Mouse (Mus musculus) thymus, adult 2 months (tissue): ENCODE measurements around the gene Mrgpre.

ENCODE experiments used
- CTCF ChIP-seq: fragments of 200-500 bp; IDR thresholded peaks from 2 replicates; pipeline ENCODE4 v1.5.1; 2012; ENCODE audit warnings: mild to moderate bottlenecking, control low read depth, low read length, moderate library complexity, borderline replicate concordance; ENCODE audit not compliant: control insufficient read depth, poor library complexity, insufficient read depth; ENCODE audit errors: extremely low read depth
- POLR2A ChIP-seq: fragments of 200-500 bp; IDR thresholded peaks from 2 replicates; pipeline ENCODE4 v1.6.1; 2012; ENCODE audit warnings: mild to moderate bottlenecking, low read length, control low read depth, moderate library complexity; ENCODE audit not compliant: control insufficient read depth, poor library complexity, insufficient read depth; ENCODE audit errors: extremely low read depth

DNA sequence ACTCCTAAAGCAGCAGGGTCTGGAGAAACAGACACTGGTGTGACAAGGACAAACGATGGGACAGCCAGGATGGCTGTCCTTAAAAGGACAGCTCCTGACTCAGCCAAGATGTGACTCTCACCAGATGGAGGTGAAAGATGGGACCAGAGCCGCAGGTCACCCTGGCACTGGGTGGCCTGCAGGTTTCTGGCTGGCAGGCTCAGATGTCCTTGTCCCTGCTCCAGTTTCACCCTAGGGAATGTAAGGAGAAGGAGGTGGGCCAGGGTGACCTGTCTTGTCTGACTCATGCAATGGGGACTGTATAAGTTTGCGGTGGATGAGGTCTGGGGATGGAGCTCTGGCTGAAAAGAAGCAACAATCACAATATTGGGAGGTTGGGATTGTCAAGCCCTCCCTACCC lies 31.7 kb downstream of the Mrgpre start:
- TF ChIP-seq CTCF (no peak), POLR2A (no peak)
